Mouse (Mus musculus): ENCODE results near the gene Mgat5. TPM values are rescaled to one million over a fixed set of nuclear protein-coding genes. Genes with fewer than 3 reads are reported as not detected.

Mgat5 gene
- total and polyA plus RNA-seq, 2 experiments from 2014 or later: 2.1 to 11.2 TPM

- Histone ChIP-seq H3K27ac (ENCODE audit: low read depth) (no peak overlapping the region), H3K4me2 (ENCODE audit: low read depth, low read length) (no peak overlapping the region), H3K9ac (replicated peaks; ENCODE audit: low read depth, low read length) (no peak overlapping the region), H3K9me3 (replicated peaks; ENCODE audit: control insufficient read depth, low read length) (no peaks in the 10 kb centered on the region), H3K4me1 (ENCODE audit: control insufficient read depth, insufficient read depth) (no peaks in the 10 kb centered on the region), H3K36me3 (replicated peaks; ENCODE audit: control insufficient read depth, insufficient read depth, low read length) (no peaks in the 10 kb centered on the region), H3K27me3 (ENCODE audit: control insufficient read depth, insufficient read depth, low read length) (no peaks in the 10 kb centered on the region), H3K4me3 (ENCODE audit: low read depth, low read length) (no peak overlapping the region)
- ATAC-seq (ENCODE audit: insufficient read depth, low read depth) (no peak), DNase-seq (ENCODE audit: low spot score) (no peak)
- TF ChIP-seq EP300 (IDR thresholded peaks at IDR 0.05; ENCODE audit: low read depth): no peak
- TF ChIP-seq CTCF (IDR thresholded peaks at IDR 0.05; ENCODE audit: low read depth): no peak
- WGBS: 46% methylated on average over 17 of the region's 17 CpGs
These were observed 295.9 kb downstream of the Mgat5 start for GRCm38 (mm10) chr1:127500701-127501100.

- H3K36me3 ChIP-seq (replicated peaks; ENCODE audit: control insufficient read depth, insufficient read depth, low read length): no peaks in the 10 kb centered on the region
- H3K4me3 ChIP-seq (ENCODE audit: low read depth, low read length): no peak overlapping the region
- ATAC-seq (ENCODE audit: insufficient read depth, low read depth): no peak
- no peak overlapping the region for H3K4me2 ChIP-seq (ENCODE audit: low read depth, low read length)
- no peak overlapping the region for H3K9ac ChIP-seq (replicated peaks; ENCODE audit: low read depth, low read length)
- no peak for TF ChIP-seq EP300 (IDR thresholded peaks at IDR 0.05; ENCODE audit: low read depth)
- no peak for TF ChIP-seq CTCF (IDR thresholded peaks at IDR 0.05; ENCODE audit: low read depth)
- no peak for DNase-seq (ENCODE audit: low spot score)
- H3K27me3 ChIP-seq (ENCODE audit: control insufficient read depth, insufficient read depth, low read length): no peaks in the 10 kb centered on the region
- no peaks in the 10 kb centered on the region for H3K9me3 ChIP-seq (replicated peaks; ENCODE audit: control insufficient read depth, low read length)
- 83% methylated on average over 10 of the region's 10 CpGs for WGBS
- peaks cover 9% of the 10 kb centered on the region; the same call in 1 of the 2 replicates for H3K4me1 ChIP-seq (ENCODE audit: control insufficient read depth, insufficient read depth)
- no peak overlapping the region for H3K27ac ChIP-seq (ENCODE audit: low read depth)
These were observed 302.3 kb downstream of the Mgat5 start for GRCm38 (mm10) chr1:127507042-127507650.

- 84% methylated on average over 16 of the region's 16 CpGs for WGBS
- Histone ChIP-seq H3K9ac (replicated peaks; ENCODE audit: low read depth, low read length) (no peak overlapping the region), H3K27ac (ENCODE audit: low read depth) (no peak overlapping the region), H3K9me3 (replicated peaks; ENCODE audit: control insufficient read depth, low read length) (no peaks in the 10 kb centered on the region), H3K27me3 (ENCODE audit: control insufficient read depth, insufficient read depth, low read length) (no peaks in the 10 kb centered on the region), H3K4me3 (ENCODE audit: low read depth, low read length) (no peak overlapping the region), H3K4me2 (ENCODE audit: low read depth, low read length) (no peak overlapping the region), H3K4me1 (ENCODE audit: control insufficient read depth, insufficient read depth) (peaks cover 9% of the 10 kb centered on the region; the same call in 1 of the 2 replicates), H3K36me3 (replicated peaks; ENCODE audit: control insufficient read depth, insufficient read depth, low read length) (no peaks in the 10 kb centered on the region)
- ATAC-seq (ENCODE audit: insufficient read depth, low read depth): no peak
- no peak for DNase-seq (ENCODE audit: low spot score)
- no peak for TF ChIP-seq CTCF (IDR thresholded peaks at IDR 0.05; ENCODE audit: low read depth)
- TF ChIP-seq EP300 (IDR thresholded peaks at IDR 0.05; ENCODE audit: low read depth): no peak
These were observed 303.4 kb downstream of the Mgat5 start for GRCm38 (mm10) chr1:127508067-127508739.

GRCm38 (mm10) chr1:127508921-127509320 is 304.1 kb downstream of the Mgat5 start:
- DNase-seq (ENCODE audit: low spot score) (no peak), ATAC-seq (ENCODE audit: insufficient read depth, low read depth) (no peak)
- Histone ChIP-seq H3K27ac (ENCODE audit: low read depth) (no peak overlapping the region), H3K4me2 (ENCODE audit: low read depth, low read length) (no peak overlapping the region), H3K4me1 (ENCODE audit: control insufficient read depth, insufficient read depth) (peaks cover 9% of the 10 kb centered on the region; the same call in 1 of the 2 replicates), H3K36me3 (replicated peaks; ENCODE audit: control insufficient read depth, insufficient read depth, low read length) (no peaks in the 10 kb centered on the region), H3K9me3 (replicated peaks; ENCODE audit: control insufficient read depth, low read length) (no peaks in the 10 kb centered on the region), H3K27me3 (ENCODE audit: control insufficient read depth, insufficient read depth, low read length) (no peaks in the 10 kb centered on the region), H3K9ac (replicated peaks; ENCODE audit: low read depth, low read length) (no peak overlapping the region), H3K4me3 (ENCODE audit: low read depth, low read length) (no peak overlapping the region)
- WGBS: 83% methylated on average over 8 of the region's 8 CpGs
- TF ChIP-seq EP300 (IDR thresholded peaks at IDR 0.05; ENCODE audit: low read depth): no peak
- no peak for TF ChIP-seq CTCF (IDR thresholded peaks at IDR 0.05; ENCODE audit: low read depth)

GRCm38 (mm10) chr1:127511362-127511761 is 306.5 kb downstream of the Mgat5 start:
- TF ChIP-seq EP300 (IDR thresholded peaks at IDR 0.05; ENCODE audit: low read depth): no peak
- no peak for TF ChIP-seq CTCF (IDR thresholded peaks at IDR 0.05; ENCODE audit: low read depth)
- Histone ChIP-seq H3K36me3 (replicated peaks; ENCODE audit: control insufficient read depth, insufficient read depth, low read length) (no peaks in the 10 kb centered on the region), H3K9me3 (replicated peaks; ENCODE audit: control insufficient read depth, low read length) (0 out of 2 replicates have a peak, but pooled peaks cover 5% of the 10 kb centered on the region), H3K9ac (replicated peaks; ENCODE audit: low read depth, low read length) (no peak overlapping the region), H3K4me1 (ENCODE audit: control insufficient read depth, insufficient read depth) (peaks cover 9% of the 10 kb centered on the region; the same call in 1 of the 2 replicates), H3K4me2 (ENCODE audit: low read depth, low read length) (no peak overlapping the region), H3K27me3 (ENCODE audit: control insufficient read depth, insufficient read depth, low read length) (no peaks in the 10 kb centered on the region), H3K4me3 (ENCODE audit: low read depth, low read length) (no peak overlapping the region), H3K27ac (ENCODE audit: low read depth) (no peak overlapping the region)
- DNase-seq (ENCODE audit: low spot score) (peak; percentile 34), ATAC-seq (ENCODE audit: insufficient read depth, low read depth) (peak; percentile 41; the same call in 1 of the 2 replicates)
- 30% methylated on average over 6 of the region's 6 CpGs for WGBS

Measured in heart, postnatal 0 days (tissue).